Mouse (Mus musculus) cerebellum, adult 2 months (tissue): ENCODE data around the gene Coil.

ENCODE experiments used
- CTCF ChIP-seq: fragments of 200-500 bp; IDR thresholded peaks from 2 replicates; pipeline ENCODE4 v1.5.1; 2011; ENCODE audit warnings: low read depth, mild to moderate bottlenecking, control low read depth, low read length, moderate library complexity, borderline replicate concordance; ENCODE audit not compliant: insufficient read depth
- POLR2A ChIP-seq: fragments of 200-500 bp; IDR thresholded peaks from 2 replicates; pipeline ENCODE4 v1.6.1; 2011; ENCODE audit warnings: low read length, control low read depth, borderline replicate concordance; ENCODE audit not compliant: insufficient read depth

- no peak for TF ChIP-seq POLR2A
- TF ChIP-seq CTCF: no peak
These were observed 65.5 kb downstream of the Coil start for GRCm38 (mm10) chr11:89035552-89035951.
